Mouse (Mus musculus): ENCODE data around the gene Gpx2. TPM values are rescaled to one million over a fixed set of nuclear protein-coding genes. Genes with fewer than 3 reads are reported as not detected.

Gpx2 gene
- polyA plus RNA-seq, 1 experiment from 2014 or later: not detected

- no peak overlapping the region for H3K4me2 ChIP-seq
- H3K9me3 ChIP-seq (replicated peaks): no peaks in the 10 kb centered on the region
- 46% methylated on average over 4 of the region's 4 CpGs for WGBS
- no peak overlapping the region for H3K27ac ChIP-seq (ENCODE audit: poor library complexity, severe bottlenecking)
- ATAC-seq (ENCODE audit: insufficient number of reproducible peaks, low FRiP score): no peak
- H3K36me3 ChIP-seq: no peaks in the 10 kb centered on the region
- peaks cover 68% of the 10 kb centered on the region for H3K27me3 ChIP-seq (replicated peaks)
- H3K4me3 ChIP-seq: no peak overlapping the region
- H3K9ac ChIP-seq: no peak overlapping the region
- peaks cover 23% of the 10 kb centered on the region for H3K4me1 ChIP-seq (replicated peaks)
These were observed 25.3 kb upstream of the Gpx2 start for GRCm38 (mm10) chr12:76820615-76821014.

GRCm38 (mm10) chr12:76819816-76820215 lies 24.5 kb upstream of the Gpx2 start:
- WGBS: 82% methylated on average over 6 of the region's 6 CpGs
- ATAC-seq (ENCODE audit: insufficient number of reproducible peaks, low FRiP score): no peak
- H3K4me1 ChIP-seq (replicated peaks): peaks cover 23% of the 10 kb centered on the region
- peaks cover 60% of the 10 kb centered on the region for H3K27me3 ChIP-seq (replicated peaks)
- H3K4me2 ChIP-seq: no peak overlapping the region
- H3K4me3 ChIP-seq: no peak overlapping the region
- no peak overlapping the region for H3K27ac ChIP-seq (ENCODE audit: poor library complexity, severe bottlenecking)
- no peak overlapping the region for H3K9ac ChIP-seq
- H3K9me3 ChIP-seq (replicated peaks): no peaks in the 10 kb centered on the region
- H3K36me3 ChIP-seq: no peaks in the 10 kb centered on the region

- Histone ChIP-seq H3K9ac (no peak overlapping the region), H3K4me3 (no peak overlapping the region), H3K27ac (ENCODE audit: poor library complexity, severe bottlenecking) (no peak overlapping the region), H3K9me3 (replicated peaks) (no peaks in the 10 kb centered on the region), H3K4me1 (replicated peaks) (peaks cover 19% of the 10 kb centered on the region; the same call in 1 of the 2 replicates), H3K27me3 (replicated peaks) (peaks cover 54% of the 10 kb centered on the region), H3K4me2 (no peak overlapping the region), H3K36me3 (no peaks in the 10 kb centered on the region)
- ATAC-seq (ENCODE audit: insufficient number of reproducible peaks, low FRiP score): no peak
- 85% methylated on average over 9 of the region's 9 CpGs for WGBS
These were observed 23.6 kb upstream of the Gpx2 start for GRCm38 (mm10) chr12:76818908-76819307.

GRCm38 (mm10) chr12:76818120-76818519 lies 22.8 kb upstream of the Gpx2 start:
- no peak for ATAC-seq (ENCODE audit: insufficient number of reproducible peaks, low FRiP score)
- no peak overlapping the region for H3K4me2 ChIP-seq

GRCm38 (mm10) chr12:76817176-76817575 lies 21.8 kb upstream of the Gpx2 start:
- Histone ChIP-seq H3K27me3 (replicated peaks) (peaks cover 41% of the 10 kb centered on the region), H3K4me3 (no peak overlapping the region), H3K9ac (no peak overlapping the region), H3K36me3 (no peaks in the 10 kb centered on the region), H3K27ac (ENCODE audit: poor library complexity, severe bottlenecking) (no peak overlapping the region), H3K9me3 (replicated peaks) (no peaks in the 10 kb centered on the region), H3K4me1 (replicated peaks) (peaks cover 16% of the 10 kb centered on the region; the same call in 1 of the 2 replicates), H3K4me2 (no peak overlapping the region)
- whole genome bisulfite sequencing: 64% methylated on average over 4 of the region's 4 CpGs
- ATAC-seq (ENCODE audit: insufficient number of reproducible peaks, low FRiP score): no peak

More at GRCm38 (mm10) chr12:76818120-76818519, 22.8 kb upstream of the Gpx2 start:
- Histone ChIP-seq H3K9me3 (replicated peaks) (no peaks in the 10 kb centered on the region), H3K36me3 (no peaks in the 10 kb centered on the region), H3K4me3 (no peak overlapping the region), H3K4me1 (replicated peaks) (peaks cover 19% of the 10 kb centered on the region; the same call in 1 of the 2 replicates), H3K27ac (ENCODE audit: poor library complexity, severe bottlenecking) (no peak overlapping the region), H3K27me3 (replicated peaks) (peaks cover 46% of the 10 kb centered on the region), H3K9ac (no peak overlapping the region)
- 74% methylated on average over 4 of the region's 4 CpGs for WGBS

GRCm38 (mm10) chr12:76816720-76817119 lies 21.4 kb upstream of the Gpx2 start:
- Histone ChIP-seq H3K4me3 (no peak overlapping the region), H3K9ac (no peak overlapping the region), H3K27ac (ENCODE audit: poor library complexity, severe bottlenecking) (no peak overlapping the region), H3K4me2 (no peak overlapping the region), H3K27me3 (replicated peaks) (peaks cover 37% of the 10 kb centered on the region), H3K4me1 (replicated peaks) (peaks cover 13% of the 10 kb centered on the region; the same call in 1 of the 2 replicates), H3K9me3 (replicated peaks) (no peaks in the 10 kb centered on the region), H3K36me3 (no peaks in the 10 kb centered on the region)
- no peak for ATAC-seq (ENCODE audit: insufficient number of reproducible peaks, low FRiP score)
- 37% methylated on average over 4 of the region's 4 CpGs for WGBS

GRCm38 (mm10) chr12:76814120-76814519 lies 18.8 kb upstream of the Gpx2 start:
- Histone ChIP-seq H3K27me3 (replicated peaks) (0 out of 2 replicates have a peak, but pooled peaks cover 12% of the 10 kb centered on the region), H3K4me3 (no peak overlapping the region), H3K4me2 (no peak overlapping the region), H3K27ac (ENCODE audit: poor library complexity, severe bottlenecking) (no peak overlapping the region), H3K9me3 (replicated peaks) (no peaks in the 10 kb centered on the region), H3K4me1 (replicated peaks) (0 out of 2 replicates have a peak, but pooled peaks cover 5% of the 10 kb centered on the region), H3K36me3 (no peaks in the 10 kb centered on the region), H3K9ac (no peak overlapping the region)
- 80% methylated on average over 2 of the region's 2 CpGs for WGBS
- no peak for ATAC-seq (ENCODE audit: insufficient number of reproducible peaks, low FRiP score)

- H3K9ac ChIP-seq: 0 out of 2 replicates have a peak overlapping the region, but pooled peaks have one; percentile 15
- no peak for ATAC-seq (ENCODE audit: insufficient number of reproducible peaks, low FRiP score)
- H3K27ac ChIP-seq (ENCODE audit: poor library complexity, severe bottlenecking): no peak overlapping the region
- WGBS: 47% methylated on average over 10 of the region's 10 CpGs
- H3K4me2 ChIP-seq: no peak overlapping the region
- H3K9me3 ChIP-seq (replicated peaks): no peaks in the 10 kb centered on the region
- no peaks in the 10 kb centered on the region for H3K36me3 ChIP-seq
- 0 out of 2 replicates have a peak, but pooled peaks cover 5% of the 10 kb centered on the region for H3K4me1 ChIP-seq (replicated peaks)
- 0 out of 2 replicates have a peak, but pooled peaks cover 12% of the 10 kb centered on the region for H3K27me3 ChIP-seq (replicated peaks)
- no peak overlapping the region for H3K4me3 ChIP-seq
These were observed 18.2 kb upstream of the Gpx2 start for GRCm38 (mm10) chr12:76813543-76813942.

GRCm38 (mm10) chr12:76811006-76811405 lies 15.7 kb upstream of the Gpx2 start:
- Histone ChIP-seq H3K27ac (ENCODE audit: poor library complexity, severe bottlenecking) (no peak overlapping the region), H3K9ac (no peak overlapping the region), H3K4me3 (no peak overlapping the region), H3K27me3 (replicated peaks) (0 out of 2 replicates have a peak, but pooled peaks cover 2% of the 10 kb centered on the region), H3K36me3 (no peaks in the 10 kb centered on the region), H3K9me3 (replicated peaks) (no peaks in the 10 kb centered on the region), H3K4me1 (replicated peaks) (no peaks in the 10 kb centered on the region), H3K4me2 (no peak overlapping the region)
- WGBS: 84% methylated on average over 4 of the region's 4 CpGs
- no peak for ATAC-seq (ENCODE audit: insufficient number of reproducible peaks, low FRiP score)

- H3K9ac ChIP-seq: no peak overlapping the region
- H3K4me2 ChIP-seq: no peak overlapping the region
- ATAC-seq (ENCODE audit: insufficient number of reproducible peaks, low FRiP score): no peak
- H3K36me3 ChIP-seq: no peaks in the 10 kb centered on the region
- H3K4me1 ChIP-seq (replicated peaks): no peaks in the 10 kb centered on the region
- H3K9me3 ChIP-seq (replicated peaks): no peaks in the 10 kb centered on the region
- no peak overlapping the region for H3K4me3 ChIP-seq
- WGBS: 79% methylated on average over 5 of the region's 5 CpGs
- H3K27me3 ChIP-seq (replicated peaks): peaks cover 1% of the 10 kb centered on the region; the same call in 1 of the 2 replicates
- no peak overlapping the region for H3K27ac ChIP-seq (ENCODE audit: poor library complexity, severe bottlenecking)
These were observed 15.1 kb upstream of the Gpx2 start for GRCm38 (mm10) chr12:76810491-76810890.

- no peaks in the 10 kb centered on the region for H3K9me3 ChIP-seq (replicated peaks)
- 68% methylated on average over 10 of the region's 10 CpGs for WGBS
- no peak overlapping the region for H3K27ac ChIP-seq (ENCODE audit: poor library complexity, severe bottlenecking)
- peaks cover 10% of the 10 kb centered on the region for H3K4me1 ChIP-seq (replicated peaks)
- no peak overlapping the region for H3K4me2 ChIP-seq
- peaks cover 9% of the 10 kb centered on the region for H3K27me3 ChIP-seq (replicated peaks)
- no peak overlapping the region for H3K4me3 ChIP-seq
- H3K36me3 ChIP-seq: no peaks in the 10 kb centered on the region
- ATAC-seq (ENCODE audit: insufficient number of reproducible peaks, low FRiP score): no peak
- no peak overlapping the region for H3K9ac ChIP-seq
These were observed 12.4 kb upstream of the Gpx2 start for GRCm38 (mm10) chr12:76807796-76808195.
